In the genomic region with DNA sequence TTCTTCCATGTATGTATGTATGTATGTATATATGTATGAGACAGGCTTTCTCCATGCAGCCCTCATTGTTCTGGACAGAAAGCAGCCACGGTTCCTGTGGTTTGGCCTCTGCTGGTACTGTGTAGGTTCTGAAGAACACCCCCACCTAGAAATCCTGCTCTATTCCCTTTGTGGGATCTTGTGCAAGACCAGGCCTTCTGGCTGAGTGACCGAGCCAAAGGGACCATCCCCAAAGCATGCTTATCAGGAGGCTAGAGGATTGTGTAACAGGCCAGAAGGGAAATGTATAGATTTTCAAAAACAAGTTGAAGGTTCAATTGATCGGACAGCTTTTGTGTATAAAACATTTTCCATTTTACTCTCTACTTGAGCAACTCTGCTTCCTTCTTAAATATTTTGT, we compare ENCODE assay signal across 21 mouse cellular contexts. TPM values are rescaled to one million over a fixed set of nuclear protein-coding genes. Genes with fewer than 3 reads are reported as not detected.
A peak's percentile ranks its signal among the peaks of the same experiment; 100 is the strongest.
DNase-seq lines count a peak whose midpoint lies in the region; ATAC-seq and TF ChIP-seq lines count a peak whose summit lies in the region.
"Had no signal": no experiment of that assay in that cellular context is flagged by ENCODE, and none has a peak within 500 bp of the region (broad histone marks: within the 10 kb centered on the region; RNA-seq: fewer than 3 reads in every experiment).

No protein-coding gene starts in this region.

- DNase-seq in midbrain, embryonic 10.5 days (ENCODE audit: low spot score): no peak
- DNase-seq in midbrain, postnatal 0 days (ENCODE audit: low spot score): no peak
- DNase-seq in liver, embryonic 11.5 days (ENCODE audit: low spot score): no peak
- no peak for DNase-seq in heart, postnatal 25 days (ENCODE audit: low spot score)
- DNase-seq in cerebellum, postnatal 14 days: no peak
- DNase-seq in testis, postnatal 14 days (ENCODE audit: low spot score): no peak
- DNase-seq: adrenal gland, adult 8-10 months; cerebellum, adult 11 months; cerebellum, adult 8-10 months; cerebellum, postnatal 36 days; gastrocnemius, adult 2 months; gastrocnemius, postnatal 25 days; heart, adult 11 months; heart, postnatal 4 days had no signal

- H3K9me3 ChIP-seq in midbrain, embryonic 10.5 days (replicated peaks): no peaks in the 10 kb centered on the region
- no peaks in the 10 kb centered on the region for H3K9me3 ChIP-seq in midbrain, postnatal 0 days (ENCODE audit: low read length)
- no peaks in the 10 kb centered on the region for H3K9me3 ChIP-seq in liver, embryonic 11.5 days (ENCODE audit: control insufficient read depth, low read length)
- no peaks in the 10 kb centered on the region for H3K9me3 ChIP-seq in liver, embryonic 15.5 days (replicated peaks)
- H3K9me3 ChIP-seq: embryonic facial prominence, embryonic 13.5 days; heart, embryonic 13.5 days; hindbrain, embryonic 13.5 days had no signal

- no peak overlapping the region for H3K9ac ChIP-seq in midbrain, postnatal 0 days (replicated peaks; ENCODE audit: low read length, poor library complexity, severe bottlenecking)
- no peak overlapping the region for H3K9ac ChIP-seq in liver, embryonic 11.5 days (ENCODE audit: low read depth, low read length)
- no peak overlapping the region for H3K9ac ChIP-seq in liver, embryonic 15.5 days
- H3K9ac ChIP-seq: embryonic facial prominence, embryonic 13.5 days; heart, embryonic 13.5 days; hindbrain, embryonic 13.5 days had no signal

- TF ChIP-seq CTCF in midbrain, postnatal 0 days (IDR thresholded peaks at IDR 0.05): no peak

- WGBS in midbrain, embryonic 10.5 days: 89% methylated on average over 3 of the region's 3 CpGs
- WGBS in midbrain, postnatal 0 days: 83% methylated on average over 3 of the region's 3 CpGs
- whole genome bisulfite sequencing in liver, embryonic 11.5 days: 56% methylated on average over 3 of the region's 3 CpGs
- WGBS in liver, embryonic 15.5 days (ENCODE audit: insufficient replicate concordance): 29% methylated on average over 3 of the region's 3 CpGs

- peaks cover 39% of the 10 kb centered on the region for H3K4me1 ChIP-seq in midbrain, embryonic 10.5 days
- no peaks in the 10 kb centered on the region for H3K4me1 ChIP-seq in midbrain, postnatal 0 days (ENCODE audit: insufficient read depth, low read length)
- no peaks in the 10 kb centered on the region; the same call in 1 of the 2 replicates for H3K4me1 ChIP-seq in liver, embryonic 11.5 days (replicated peaks; ENCODE audit: control insufficient read depth, insufficient read depth, low read length)
- H3K4me1 ChIP-seq in liver, embryonic 15.5 days (replicated peaks): peaks cover 4% of the 10 kb centered on the region; the same call in 1 of the 2 replicates

- peak overlapping the region; percentile 84 for H3K27ac ChIP-seq in midbrain, embryonic 10.5 days (replicated peaks)
- no peak overlapping the region for H3K27ac ChIP-seq in midbrain, postnatal 0 days (ENCODE audit: low read depth, low read length)
- H3K27ac ChIP-seq in liver, embryonic 11.5 days (ENCODE audit: low read depth, low read length): peak overlapping the region; percentile 67
- peak overlapping the region; percentile 54 for H3K27ac ChIP-seq in liver, embryonic 15.5 days (replicated peaks)
- H3K27ac ChIP-seq: embryonic facial prominence, embryonic 13.5 days; gastrocnemius, adult 2 months; heart, embryonic 13.5 days; hindbrain, embryonic 13.5 days had no signal

- H3K4me3 ChIP-seq in midbrain, embryonic 10.5 days: no peak overlapping the region
- H3K4me3 ChIP-seq in midbrain, postnatal 0 days (ENCODE audit: low read depth, low read length): no peak overlapping the region
- H3K4me3 ChIP-seq in liver, embryonic 11.5 days (ENCODE audit: low read depth, low read length): no peak overlapping the region
- H3K4me3 ChIP-seq in liver, embryonic 15.5 days (replicated peaks): no peak overlapping the region
- H3K4me3 ChIP-seq: embryonic facial prominence, embryonic 13.5 days; gastrocnemius, adult 2 months; heart, embryonic 13.5 days; hindbrain, embryonic 13.5 days had no signal

- intact Hi-C loops in heart, postnatal 25 days (cut with DNase I): no loop called here

- no peak for ATAC-seq in midbrain, postnatal 0 days (ENCODE audit: low FRiP score)
- peak; percentile 35; the same call in 1 of the 2 replicates for ATAC-seq in liver, embryonic 11.5 days (replicated peaks; ENCODE audit: low FRiP score)
- ATAC-seq in liver, embryonic 15.5 days (ENCODE audit: insufficient read depth): peak; percentile 64
- ATAC-seq: forebrain, embryonic 14.5 days had no signal

- H3K36me3 ChIP-seq in midbrain, embryonic 10.5 days: no peaks in the 10 kb centered on the region
- H3K36me3 ChIP-seq in midbrain, postnatal 0 days (ENCODE audit: insufficient read depth, low read length): no peaks in the 10 kb centered on the region
- no peaks in the 10 kb centered on the region for H3K36me3 ChIP-seq in liver, embryonic 11.5 days (ENCODE audit: control insufficient read depth, insufficient read depth, low read length)
- H3K36me3 ChIP-seq in liver, embryonic 15.5 days (replicated peaks): no peaks in the 10 kb centered on the region
- H3K36me3 ChIP-seq: embryonic facial prominence, embryonic 13.5 days; G1E; heart, embryonic 13.5 days; hindbrain, embryonic 13.5 days had no signal

- H3K4me2 ChIP-seq in midbrain, postnatal 0 days (ENCODE audit: low read depth, low read length, poor library complexity, severe bottlenecking): no peak overlapping the region
- H3K4me2 ChIP-seq in liver, embryonic 11.5 days: no peak overlapping the region
- no peak overlapping the region for H3K4me2 ChIP-seq in liver, embryonic 15.5 days
- H3K4me2 ChIP-seq: embryonic facial prominence, embryonic 13.5 days; heart, embryonic 13.5 days; hindbrain, embryonic 13.5 days had no signal

- no peaks in the 10 kb centered on the region; the same call in 1 of the 2 replicates for H3K27me3 ChIP-seq in midbrain, embryonic 10.5 days (ENCODE audit: low read depth, poor library complexity, severe bottlenecking)
- no peaks in the 10 kb centered on the region for H3K27me3 ChIP-seq in midbrain, postnatal 0 days (ENCODE audit: insufficient read depth, low read length)
- no peaks in the 10 kb centered on the region for H3K27me3 ChIP-seq in liver, embryonic 11.5 days (replicated peaks; ENCODE audit: control insufficient read depth, insufficient read depth, low read length)
- H3K27me3 ChIP-seq in liver, embryonic 15.5 days: no peaks in the 10 kb centered on the region
- H3K27me3 ChIP-seq: embryonic facial prominence, embryonic 13.5 days; hindbrain, embryonic 13.5 days had no signal

RNA-seq across cellular contexts. Expression of a gene that starts 8.5 kb away (rescaled TPM):
- polyA plus RNA-seq in midbrain, embryonic 10.5 days (2016; fragmentation: Nextera tagmentation; extraction: Ambion mirVana): 53.9 and 74.3 TPM in 2 replicates
- 0.60 and 1.8 TPM in 2 replicates for total RNA-seq in midbrain, postnatal 0 days (2014; rRNA removed)
- 0.54 and 0.87 TPM in 2 replicates for polyA plus RNA-seq in midbrain, postnatal 0 days (2015; fragmentation: Nextera tagmentation; extraction: Ambion mirVana)
- polyA plus RNA-seq in liver, embryonic 11.5 days (2014; fragmentation: Nextera tagmentation; extraction: Ambion mirVana): 14.2 and 17.2 TPM in 2 replicates
- polyA plus RNA-seq in liver, embryonic 15.5 days (2015; fragmentation: Nextera tagmentation; extraction: Ambion mirVana): 3.6 and 3.9 TPM in 2 replicates
- total RNA-seq in heart, postnatal 25 days (2021): 1 to 10 TPM; 2.3 to 2.4 TPM
- total RNA-seq: CH12.LX had no signal
- polyA plus RNA-seq: G1E had no signal

RNA-seq across cellular contexts. Expression of a gene that starts 34.0 kb away (rescaled TPM):
- polyA plus RNA-seq in midbrain, embryonic 10.5 days (2016; fragmentation: Nextera tagmentation; extraction: Ambion mirVana): 15.5 and 23.0 TPM in 2 replicates
- 600 and 607 TPM in 2 replicates for total RNA-seq in midbrain, postnatal 0 days (2014; rRNA removed)
- 159 and 163 TPM in 2 replicates for polyA plus RNA-seq in midbrain, postnatal 0 days (2015; fragmentation: Nextera tagmentation; extraction: Ambion mirVana)
- 4.4 and 5.5 TPM in 2 replicates for polyA plus RNA-seq in liver, embryonic 11.5 days (2014; fragmentation: Nextera tagmentation; extraction: Ambion mirVana)
- polyA plus RNA-seq in liver, embryonic 15.5 days (2015; fragmentation: Nextera tagmentation; extraction: Ambion mirVana): 3.3 and 4.2 TPM in 2 replicates
- total RNA-seq in heart, postnatal 25 days (2021): 10 to 100 TPM; 44.9 to 54.1 TPM
- total RNA-seq: G1E had no signal
- polyA plus RNA-seq: G1E had no signal
